Mouse (Mus musculus) regulatory T cell (primary cell): ENCODE measurements around the gene Arpc5.
"Not testable (repeated sequence)": the region's sequence is repeated elsewhere in the genome, so short reads cannot be mapped to it uniquely, and the experiment has no call there.

Experiments
- in situ Hi-C: fragments of 300-600 bp; cut with MboI, MseI; formaldehyde crosslinking; loops from one replicate; pipeline ENCODE4 v1.15.1; 2025; ENCODE audit warnings: high pct_unique_total_duplicates

Arpc5 gene

DNA sequence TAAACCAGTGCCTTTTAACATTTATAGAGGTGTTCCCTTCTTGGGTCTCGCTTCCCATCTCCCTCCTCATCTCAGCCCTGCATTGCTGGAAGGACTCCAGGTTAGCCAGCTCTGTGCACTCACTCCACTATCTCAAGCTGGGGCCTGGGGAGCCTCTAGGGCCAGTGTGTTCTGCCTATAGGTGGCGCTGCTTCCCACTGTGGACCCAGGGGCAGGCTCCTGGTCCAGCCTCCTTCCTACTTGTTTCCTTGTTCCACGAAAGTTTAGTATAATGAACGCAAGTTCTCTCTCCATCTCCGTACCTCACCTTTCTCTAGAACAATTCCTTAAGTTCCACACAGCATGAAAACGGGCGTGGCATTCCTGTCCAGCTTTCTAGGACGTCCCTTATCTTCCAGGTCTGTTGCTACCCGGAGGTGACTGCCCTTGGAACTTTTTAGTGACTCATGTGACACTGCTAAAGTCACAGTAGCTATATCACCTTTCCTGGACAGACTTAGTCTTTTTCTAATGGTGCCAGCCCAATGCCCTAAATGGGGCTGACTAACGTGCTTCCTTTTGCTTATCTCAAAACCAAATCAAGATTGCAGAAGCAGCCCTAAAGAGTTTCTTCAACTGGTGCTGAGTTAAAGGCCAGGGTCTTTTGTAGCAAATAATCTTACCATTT lies 12.9 kb downstream of the Arpc5 start:
- in situ Hi-C loops = no loop called here

DNA sequence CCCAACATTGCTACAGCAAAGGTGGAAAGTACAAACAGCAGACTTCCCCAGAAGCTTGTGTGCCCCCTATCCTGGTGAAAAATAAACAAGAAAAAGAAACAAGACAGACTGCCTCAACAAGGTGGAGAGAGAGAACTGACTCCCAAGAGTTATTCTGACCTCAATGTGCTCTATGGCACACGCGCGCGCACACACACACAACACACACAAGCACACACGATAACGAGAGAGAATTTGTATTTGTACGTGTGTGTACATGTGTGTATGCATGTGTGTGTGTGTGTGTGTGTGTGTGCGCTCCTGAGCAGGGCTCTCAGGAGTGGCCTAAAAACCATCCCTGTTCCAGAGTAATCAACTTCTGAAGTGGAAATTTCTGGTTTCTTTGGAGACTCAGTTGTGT lies 18.3 kb downstream of the Arpc5 start:
- in situ Hi-C loops = no loop called here

DNA sequence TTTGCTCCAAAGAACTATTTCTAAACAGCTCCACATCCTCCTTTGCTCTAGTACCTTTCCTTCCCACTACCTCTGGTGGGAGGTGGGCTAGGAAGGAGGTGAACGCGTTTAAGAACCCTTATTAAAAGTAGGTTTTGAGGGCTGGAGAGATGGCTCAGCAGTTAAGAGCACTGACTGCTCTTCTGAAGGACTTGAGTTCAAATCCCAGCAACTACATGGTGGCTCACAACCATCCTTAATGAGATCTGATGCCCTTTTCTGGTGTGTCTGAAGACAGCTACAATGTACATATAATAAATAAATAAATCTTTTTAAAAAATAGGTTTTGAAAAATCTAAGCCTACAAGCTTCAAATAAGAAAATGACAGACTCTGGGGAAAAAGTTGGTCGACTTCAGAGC lies 19.1 kb downstream of the Arpc5 start:
- in situ Hi-C loops = not testable (repeated sequence)

DNA sequence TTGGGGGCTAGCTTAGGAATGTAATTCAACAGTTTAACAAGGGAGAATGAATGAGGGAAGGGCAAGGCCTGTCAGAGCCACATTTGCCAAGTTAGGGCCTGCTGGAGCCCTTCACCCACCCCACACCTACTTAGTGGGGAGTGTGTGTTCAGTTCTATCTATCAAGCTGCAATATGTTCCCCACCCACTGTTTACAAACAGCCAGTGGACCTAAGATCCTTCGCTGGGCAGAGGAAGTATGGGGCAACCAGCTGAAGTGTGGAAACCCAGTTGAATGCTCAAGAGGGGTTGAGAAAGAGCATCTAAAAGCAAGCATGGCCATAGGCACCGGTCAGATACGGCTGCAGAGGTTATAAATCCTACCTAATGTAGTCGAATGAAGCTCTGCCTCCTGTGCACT lies 20.6 kb downstream of the Arpc5 start:
- in situ Hi-C loops = no loop called here

DNA sequence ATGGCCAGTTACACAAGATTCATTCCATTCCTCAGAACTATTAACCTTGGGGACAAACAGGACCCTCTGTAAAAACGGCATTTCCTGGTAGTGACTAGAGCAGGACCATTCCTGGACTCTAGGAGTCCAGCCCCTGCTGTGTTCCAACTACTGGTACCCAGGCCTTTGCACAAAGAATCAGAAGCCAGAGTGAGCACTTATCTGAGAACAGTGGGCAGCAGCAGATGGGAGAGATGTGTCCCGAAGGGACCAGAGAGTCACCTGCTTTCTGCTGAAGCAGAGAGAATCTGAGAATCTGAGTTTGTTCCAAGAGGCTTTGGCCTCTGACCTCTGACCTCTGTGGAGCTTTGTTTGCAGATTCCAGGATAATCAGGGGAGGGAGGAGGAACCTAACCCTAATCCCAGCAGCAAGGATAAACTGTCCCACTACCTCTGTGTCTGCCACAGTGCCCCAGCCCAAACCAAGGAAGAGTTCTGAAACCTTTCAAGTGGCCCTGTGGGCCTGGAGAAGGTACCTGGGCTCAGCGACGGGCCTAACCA lies 21.8 kb downstream of the Arpc5 start:
- in situ Hi-C loops = no loop called here

DNA sequence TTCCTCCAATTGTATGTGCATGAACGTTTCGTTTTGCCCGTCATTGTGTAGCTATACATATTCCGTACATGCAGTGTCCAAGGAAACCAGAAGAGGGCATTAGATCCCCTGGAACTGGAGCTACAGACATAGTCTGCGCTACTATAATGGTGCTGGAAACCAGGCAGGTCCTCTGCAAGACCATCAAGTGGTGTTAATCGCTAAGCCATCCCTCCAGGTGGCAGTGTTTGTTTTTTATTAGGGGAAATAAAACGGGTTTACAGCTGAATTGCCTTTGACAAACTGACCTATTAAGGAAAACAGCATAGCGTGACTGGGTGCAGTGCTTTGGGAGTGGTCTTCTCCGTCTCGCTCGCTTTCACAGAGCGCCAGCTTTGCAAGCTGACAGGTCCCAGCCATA lies 23.9 kb downstream of the Arpc5 start:
- in situ Hi-C loops = no loop called here

DNA sequence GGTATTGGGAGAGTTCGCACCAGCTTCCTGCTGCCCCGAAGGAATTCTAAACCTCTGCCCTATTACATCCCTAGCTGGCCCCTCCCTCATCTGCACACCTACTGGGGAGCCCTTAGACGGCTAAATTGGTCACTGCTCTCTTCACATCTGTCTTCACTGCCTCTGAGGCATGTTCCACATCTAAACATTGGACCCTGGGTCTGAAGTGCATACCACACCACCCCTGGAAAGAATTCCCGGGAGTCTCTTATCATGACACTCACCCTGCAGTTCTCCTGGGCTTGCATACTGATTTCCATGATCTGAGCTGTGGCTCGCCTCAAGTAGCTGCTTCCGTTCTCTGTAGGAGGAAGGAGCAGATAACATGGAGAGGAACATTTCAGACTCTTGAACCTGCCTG lies 24.5 kb downstream of the Arpc5 start:
- in situ Hi-C loops = no loop called here

DNA sequence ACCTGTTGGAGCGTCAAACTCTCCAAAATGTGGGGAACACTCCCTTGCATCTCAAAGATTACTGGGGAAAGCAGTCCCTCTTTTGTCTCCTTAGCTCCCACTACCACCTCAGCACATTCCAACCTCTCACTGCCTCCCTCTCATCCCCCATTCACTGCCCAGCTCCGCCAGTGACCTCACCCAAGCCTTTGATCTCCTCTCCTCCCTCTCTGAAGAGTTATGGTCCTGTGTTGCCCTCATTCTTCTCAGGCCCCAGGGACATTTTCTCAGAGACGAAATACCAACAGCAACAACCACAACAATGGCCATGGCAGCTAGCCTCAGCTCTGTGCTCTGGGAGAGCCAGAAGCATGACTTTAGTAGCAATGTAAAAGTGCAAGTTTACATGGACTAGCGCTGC lies 24.9 kb downstream of the Arpc5 start:
- in situ Hi-C loops = no loop called here

DNA sequence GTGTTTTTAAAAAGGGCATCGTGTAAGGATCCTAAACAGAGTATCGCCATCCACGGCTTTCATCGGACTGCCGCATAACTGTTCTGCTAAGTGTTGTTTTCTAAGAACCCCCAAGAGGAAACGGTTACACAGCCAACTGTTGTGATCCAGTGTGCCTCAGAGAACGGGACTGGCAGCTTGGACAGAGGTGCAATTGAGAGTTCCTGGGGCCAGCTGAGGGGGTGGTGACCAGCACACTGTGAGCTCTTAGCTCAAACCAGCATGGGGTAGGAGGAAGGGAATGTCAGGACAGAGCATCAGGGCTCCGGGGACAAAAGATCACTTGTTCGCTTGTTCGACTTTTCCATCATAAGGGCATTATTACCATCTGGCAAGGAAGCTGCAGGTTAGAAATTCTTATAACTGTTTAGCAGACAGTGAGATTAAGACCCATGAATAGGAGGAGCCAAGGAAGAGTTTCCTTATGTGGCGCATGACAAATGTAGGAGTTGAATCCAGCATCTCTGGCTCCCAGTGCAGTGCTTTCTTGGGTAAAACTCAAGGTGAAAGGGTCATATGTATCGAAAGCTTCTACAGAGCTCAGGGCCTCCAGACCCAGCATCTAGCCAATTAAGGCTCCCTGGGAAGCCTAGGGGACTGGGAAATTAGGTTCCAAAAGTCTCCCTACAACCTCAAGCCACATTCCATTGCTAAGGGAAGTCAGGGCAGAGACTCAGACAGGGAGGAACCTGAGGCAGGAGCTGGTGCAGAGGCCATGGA lies 26.6 kb downstream of the Arpc5 start:
- in situ Hi-C loops = no loop called here

DNA sequence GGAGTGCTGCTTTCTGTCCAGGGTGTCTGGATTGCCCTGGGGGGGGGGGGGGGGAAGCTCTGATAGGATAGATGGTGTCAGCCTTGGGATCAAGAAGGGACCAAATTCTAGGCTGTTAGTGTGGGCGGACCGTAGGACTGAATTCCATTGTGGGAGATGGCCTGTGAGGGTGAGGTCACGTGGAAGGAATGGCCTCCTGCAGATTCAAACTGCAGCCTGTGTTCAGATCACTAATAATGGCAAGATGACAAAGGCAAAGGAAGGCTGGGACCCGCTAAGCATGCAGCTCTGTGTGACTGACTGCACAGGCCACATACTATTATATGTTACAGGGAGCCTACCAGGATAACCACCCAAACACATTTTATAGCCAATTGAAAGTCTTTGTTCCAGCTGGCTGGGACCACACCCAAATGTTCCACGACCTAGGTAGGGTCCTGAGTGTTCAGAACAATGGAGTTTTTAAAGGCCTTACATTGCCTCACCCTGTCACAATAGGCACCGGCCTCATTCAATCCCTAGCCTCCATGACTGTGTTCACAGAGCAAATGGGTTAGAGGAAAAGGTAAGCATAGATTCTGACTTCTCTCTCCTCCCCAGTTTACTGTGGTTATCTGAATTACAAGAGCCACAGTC lies 27.3 kb downstream of the Arpc5 start:
- in situ Hi-C loops = no loop called here

DNA sequence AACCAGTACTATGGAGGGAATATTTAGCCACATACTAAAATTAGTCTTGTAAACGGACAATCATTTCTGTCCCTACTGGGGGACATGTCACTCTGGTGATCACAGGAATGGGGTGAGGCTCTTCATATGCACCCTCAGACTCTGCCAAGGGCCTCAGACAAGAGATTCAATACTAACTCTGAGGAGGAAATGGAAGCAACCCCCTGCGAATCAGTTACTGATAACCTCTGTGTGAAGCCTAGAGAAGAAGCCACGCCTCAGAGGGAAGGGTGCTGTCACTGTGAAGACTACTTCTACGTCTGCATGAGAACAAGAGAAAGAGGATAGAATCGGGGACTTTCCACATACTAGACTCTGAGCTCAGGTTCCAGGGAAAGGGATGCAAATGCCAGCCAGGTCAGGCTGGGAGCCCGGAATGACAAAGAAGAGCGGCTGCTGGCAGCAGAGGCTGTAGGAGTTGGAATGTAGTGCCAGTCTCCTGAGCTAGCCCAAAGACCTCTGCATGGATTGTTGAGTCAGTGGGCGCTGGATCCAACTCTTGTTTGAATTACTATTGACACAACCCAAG lies 29.4 kb downstream of the Arpc5 start:
- in situ Hi-C loops = no loop called here

DNA sequence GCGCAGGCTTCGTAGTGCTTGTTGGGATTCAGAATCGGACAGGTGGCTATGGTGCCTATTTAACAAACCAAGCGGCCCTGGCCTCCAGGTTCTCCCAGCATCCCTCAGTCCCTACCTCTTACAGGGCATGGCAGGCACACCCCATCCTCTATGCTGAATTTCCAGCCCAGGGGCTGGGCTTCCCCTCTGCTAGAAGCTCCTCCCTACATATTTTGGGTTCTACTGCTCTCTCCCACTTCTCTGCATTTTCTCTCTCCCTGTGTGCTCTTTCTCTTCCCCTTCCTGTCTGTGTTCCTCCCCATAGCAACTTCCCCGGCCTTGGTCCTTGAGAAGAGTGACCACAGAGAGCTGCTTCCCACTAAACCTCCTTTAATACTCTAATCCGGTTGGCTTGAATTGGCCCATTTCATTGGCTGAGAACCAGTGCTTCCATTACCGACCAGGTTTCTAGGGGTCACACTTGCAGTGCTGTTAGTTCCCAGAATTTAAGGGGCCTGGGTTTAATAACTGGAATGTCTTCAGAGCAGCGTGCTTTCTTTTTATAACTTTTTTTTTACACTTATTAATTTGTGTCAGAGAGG lies 30.4 kb downstream of the Arpc5 start:
- in situ Hi-C loops = no loop called here

DNA sequence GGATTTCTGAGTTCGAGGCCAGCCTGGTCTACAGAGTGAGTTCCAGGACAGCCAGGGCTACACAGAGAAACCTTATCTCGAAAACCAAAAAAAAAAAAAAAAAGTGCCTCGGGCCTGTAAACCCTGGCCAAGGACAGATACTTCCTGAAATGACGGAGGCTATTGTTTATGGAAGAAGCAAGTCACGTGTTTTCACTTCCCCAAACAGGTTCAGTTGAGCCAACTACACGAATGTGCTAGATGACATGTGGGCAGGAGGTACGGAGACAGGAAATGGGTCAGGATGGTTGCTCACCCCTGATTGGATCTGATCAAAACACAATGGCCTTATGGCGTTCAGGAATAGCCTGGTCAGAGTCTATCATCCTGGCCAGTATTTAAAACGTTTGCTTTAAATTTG lies 31.8 kb downstream of the Arpc5 start:
- in situ Hi-C loops = no loop called here

DNA sequence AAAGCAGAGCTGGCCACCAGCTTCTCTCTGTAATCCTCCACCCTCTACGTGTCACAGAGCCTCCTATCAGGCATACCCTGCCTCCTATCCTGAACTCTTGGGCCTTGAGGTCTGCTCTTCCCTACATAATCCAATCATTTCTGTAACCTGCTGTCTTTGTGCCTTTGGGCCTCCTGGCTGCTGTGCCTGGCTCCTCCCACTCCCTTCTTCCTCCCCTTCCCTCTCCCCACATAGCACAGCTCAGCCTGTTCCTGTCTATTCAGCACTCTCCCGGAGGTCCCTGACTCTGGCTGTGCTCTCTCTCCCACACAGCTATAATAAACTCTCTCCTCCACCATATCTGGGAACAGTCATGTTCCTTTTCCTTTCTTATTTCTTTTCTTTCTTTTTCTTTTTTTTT lies 33.6 kb downstream of the Arpc5 start, which contains the start of gene Ncf2:
Gene Ncf2 (plus strand): TSS at position 298 of the 400 bp plus-strand sequence.
- in situ Hi-C loops = no loop called here

DNA sequence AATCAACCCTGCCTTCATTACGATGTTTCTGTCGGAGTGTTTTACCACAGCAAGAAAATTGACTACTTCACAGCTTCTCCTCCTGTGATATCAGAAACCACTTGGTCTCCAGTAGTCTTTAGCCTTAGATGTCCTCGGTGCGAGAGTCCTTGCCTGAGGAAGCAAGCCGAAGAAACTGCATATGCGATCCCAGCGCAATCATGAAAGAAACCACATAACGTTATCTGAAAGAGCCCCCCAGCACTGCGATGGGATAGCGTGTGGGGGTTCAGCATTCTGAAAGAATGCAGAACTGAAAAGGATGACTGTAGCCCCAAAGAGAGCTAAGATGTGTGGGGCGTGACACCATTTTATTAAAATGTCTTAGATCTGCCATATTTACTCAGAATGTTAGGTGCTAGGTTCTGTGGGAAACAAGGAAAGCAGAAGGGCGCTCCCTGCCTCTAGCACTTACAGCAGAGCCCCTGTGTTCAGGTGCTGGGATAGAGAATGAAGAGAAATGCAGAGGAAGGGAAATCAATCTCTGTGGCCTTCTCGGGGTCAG lies 34.4 kb downstream of the Arpc5 start:
- in situ Hi-C loops = no loop called here

DNA sequence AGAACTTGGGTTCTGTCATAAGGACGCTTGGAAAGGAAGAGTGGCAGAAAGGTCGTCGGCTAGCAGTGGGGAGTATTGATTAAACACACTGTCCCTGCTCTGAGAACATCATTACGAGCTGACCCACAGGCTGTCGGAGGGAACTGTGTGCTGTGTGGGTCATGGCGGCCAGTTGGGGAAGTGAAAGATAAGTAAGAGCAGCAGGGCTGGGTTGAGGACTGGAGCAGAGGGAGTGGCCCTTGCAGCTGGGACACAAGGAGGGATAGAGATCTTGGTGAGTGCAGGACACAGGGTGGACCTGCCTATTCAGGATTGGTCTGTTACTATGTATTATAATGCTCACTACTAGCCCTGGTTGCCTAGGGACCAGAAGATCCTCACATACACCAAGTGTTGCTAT lies 38.6 kb downstream of the Arpc5 start:
- in situ Hi-C loops = no loop called here

DNA sequence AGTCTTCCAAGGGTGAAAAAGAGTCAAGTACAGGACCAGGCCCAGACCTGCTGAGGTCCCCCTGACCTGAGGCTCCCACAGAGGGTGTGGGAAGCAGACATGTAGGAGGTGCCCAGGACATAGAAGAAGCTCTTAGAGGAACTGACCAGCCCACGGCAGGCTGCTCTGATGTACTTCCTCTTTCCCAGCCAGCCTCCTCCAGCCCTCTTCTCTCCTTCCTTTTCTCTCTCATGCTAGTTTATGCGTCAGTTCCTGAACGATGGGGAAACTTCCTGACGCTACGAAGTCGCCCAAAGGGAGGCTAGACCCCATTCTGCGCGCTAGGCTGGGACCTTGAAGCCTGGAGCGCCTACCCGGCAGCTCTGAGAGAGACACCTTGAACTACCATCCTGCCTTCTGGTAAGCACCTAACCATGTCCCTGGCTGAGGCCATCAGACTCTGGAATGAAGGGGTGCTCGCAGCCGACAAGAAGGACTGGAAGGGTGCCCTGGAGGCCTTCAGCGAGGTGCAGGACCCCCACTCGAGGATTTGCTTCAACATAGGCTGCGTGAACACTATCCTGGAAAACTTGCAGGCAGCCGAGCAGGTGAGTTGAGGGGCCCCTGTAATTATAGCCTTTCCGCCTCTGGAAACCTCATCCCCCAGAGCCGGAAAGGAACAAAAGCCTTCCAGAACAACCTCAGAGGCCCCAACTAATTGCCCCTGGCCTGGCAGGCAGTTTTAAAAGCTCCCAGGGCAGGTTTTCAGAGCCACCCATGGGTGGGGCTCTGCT lies 41.5 kb downstream of the Arpc5 start:
- in situ Hi-C loops = no loop called here

DNA sequence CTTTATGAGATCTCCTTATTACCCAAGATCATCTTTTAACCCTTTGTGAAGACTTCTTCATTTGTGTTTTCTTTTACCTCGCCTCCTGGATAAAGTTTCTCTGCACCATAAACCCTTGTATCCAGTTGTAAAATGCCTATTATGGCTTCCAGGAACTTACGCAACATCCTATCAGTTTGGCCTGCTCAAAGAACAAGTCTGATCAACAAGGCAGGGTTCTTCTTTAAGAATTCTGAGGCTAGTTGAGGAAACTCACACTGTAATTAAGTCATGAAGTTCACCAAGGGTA lies 42.0 kb downstream of the Arpc5 start:
- in situ Hi-C loops = no loop called here

DNA sequence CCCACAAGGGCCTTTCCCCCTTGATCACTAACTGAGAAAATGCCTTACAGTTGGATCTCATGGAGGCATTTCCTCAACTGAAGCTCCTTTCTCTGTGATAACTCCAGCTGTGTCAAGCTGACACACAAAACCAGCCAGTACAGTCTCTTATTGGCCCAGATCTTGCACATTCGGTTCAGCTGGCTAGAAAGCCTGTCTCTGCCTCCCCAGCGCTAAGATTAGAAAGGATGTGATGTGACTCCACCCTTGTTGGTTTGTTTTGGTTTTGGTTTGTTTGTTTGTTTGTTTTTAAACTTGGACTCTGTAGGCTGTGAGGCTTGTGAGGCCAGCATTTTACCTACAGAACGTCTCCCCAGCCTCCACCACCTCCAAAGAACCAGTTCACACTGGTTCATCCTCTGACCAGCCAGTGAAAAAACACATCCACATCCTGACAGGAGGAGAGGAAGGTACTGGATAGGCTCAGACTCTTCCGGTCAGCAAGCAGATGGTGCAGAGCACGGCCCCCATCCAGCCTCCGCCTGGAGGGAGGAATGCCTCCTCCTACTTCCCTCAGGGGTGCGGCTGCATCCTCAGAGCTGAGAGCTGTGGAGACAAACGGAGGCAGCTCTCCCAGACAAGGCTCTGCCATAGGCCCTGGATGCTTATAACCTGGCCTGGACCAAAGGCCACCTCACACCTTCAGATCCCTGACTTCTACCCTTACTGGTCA lies 43.4 kb downstream of the Arpc5 start:
- in situ Hi-C loops = no loop called here
